Mouse (Mus musculus) heart, postnatal 4 days (tissue): ENCODE measurements around the gene Hcrtr2. TPM values are rescaled to one million over a fixed set of nuclear protein-coding genes. Genes with fewer than 3 reads are reported as not detected.
A peak's percentile ranks its signal among the peaks of the same experiment; 100 is the strongest.

Experiments used
- DNase-seq: peaks from one replicate; pipeline ENCODE4 v3.0.0; 2021
- total RNA-seq, 2 experiments: library from RNA; stranded (reverse); gene quantifications; 2 replicates each; pipeline ENCODE4 v1.2.3; 2021

Gene Hcrtr2
- total RNA-seq = not detected

DNA sequence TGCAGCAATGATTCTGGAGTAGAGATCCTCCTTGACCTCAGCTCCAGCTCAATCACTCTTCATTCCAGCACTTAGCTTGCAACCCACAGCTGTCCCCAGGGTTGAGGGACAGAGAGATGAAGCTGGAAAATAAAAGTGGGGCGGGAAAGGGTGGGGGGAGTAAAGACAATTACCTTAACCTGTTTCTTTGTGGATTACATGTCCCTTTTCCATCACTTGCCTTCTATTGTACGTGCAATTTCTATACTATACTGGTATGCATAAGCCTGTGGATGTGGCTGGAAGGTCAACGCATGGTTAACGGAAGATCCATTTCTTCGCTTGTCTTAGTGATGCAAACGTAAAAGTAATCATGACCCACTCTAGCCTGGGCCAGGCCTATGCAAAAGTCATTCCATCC, at the start of gene Hcrtr2:
Gene Hcrtr2 (minus strand): TSS at position 101 of the 400 bp plus-strand sequence.
- no peak for DNase-seq

DNA sequence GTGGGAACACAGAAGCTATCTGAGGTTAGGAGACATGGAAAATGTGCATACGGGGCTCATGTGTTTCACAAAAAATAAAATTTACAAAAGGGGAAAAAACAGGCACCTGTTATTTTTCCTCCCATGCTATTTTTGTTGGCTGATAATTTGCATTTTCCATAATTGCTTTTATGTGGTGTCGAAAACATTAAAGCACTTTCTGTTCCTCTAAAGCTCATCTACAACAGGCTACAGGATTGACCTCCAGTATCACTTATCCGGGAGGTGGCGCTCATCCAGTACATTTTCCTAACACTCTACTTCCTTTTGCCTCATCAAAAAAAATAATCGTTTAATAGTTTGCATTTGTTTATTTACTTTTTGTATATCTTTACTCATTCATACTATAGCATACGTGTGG, 41.2 kb upstream of the Hcrtr2 start:
- no peak for DNase-seq

DNA sequence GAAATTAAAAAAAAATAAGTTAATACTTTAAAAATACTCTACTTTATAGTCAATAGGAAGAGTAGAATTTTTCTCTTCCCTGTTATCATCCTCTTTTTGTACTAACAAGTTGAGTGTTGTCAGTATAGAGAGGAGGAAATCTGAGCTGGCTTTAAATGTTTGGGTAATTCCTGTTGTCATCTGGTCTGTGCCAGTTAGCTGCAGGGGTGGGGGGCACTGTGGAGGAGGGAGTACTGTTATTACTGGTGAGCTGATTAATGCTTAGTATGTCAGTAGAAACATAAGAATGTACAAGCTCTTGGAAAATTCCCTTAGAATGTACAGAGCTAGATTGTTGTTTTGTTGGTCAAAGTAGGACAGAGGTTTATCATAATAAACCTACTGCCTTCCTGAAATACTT, 36.7 kb upstream of the Hcrtr2 start:
- no peak for DNase-seq

DNA sequence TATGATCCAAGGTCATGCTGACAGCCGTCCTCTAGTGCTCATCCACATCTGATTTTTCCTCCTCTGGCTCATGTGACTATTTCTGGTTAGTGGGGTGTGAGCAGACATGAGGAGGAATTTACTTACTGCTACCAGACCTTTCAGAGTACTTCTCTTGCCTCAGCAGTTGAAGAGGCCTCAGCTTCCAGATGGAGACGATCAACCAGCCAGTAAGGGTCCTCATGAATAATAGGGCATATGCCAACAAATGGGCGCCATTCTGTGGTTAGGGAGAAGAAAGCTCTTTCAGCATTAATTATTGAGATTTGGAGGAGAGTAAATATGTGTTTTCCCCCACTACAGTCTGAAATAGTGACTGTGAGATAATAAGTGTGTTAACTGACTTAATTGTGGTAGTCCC, 28.7 kb upstream of the Hcrtr2 start:
- no peak for DNase-seq

DNA sequence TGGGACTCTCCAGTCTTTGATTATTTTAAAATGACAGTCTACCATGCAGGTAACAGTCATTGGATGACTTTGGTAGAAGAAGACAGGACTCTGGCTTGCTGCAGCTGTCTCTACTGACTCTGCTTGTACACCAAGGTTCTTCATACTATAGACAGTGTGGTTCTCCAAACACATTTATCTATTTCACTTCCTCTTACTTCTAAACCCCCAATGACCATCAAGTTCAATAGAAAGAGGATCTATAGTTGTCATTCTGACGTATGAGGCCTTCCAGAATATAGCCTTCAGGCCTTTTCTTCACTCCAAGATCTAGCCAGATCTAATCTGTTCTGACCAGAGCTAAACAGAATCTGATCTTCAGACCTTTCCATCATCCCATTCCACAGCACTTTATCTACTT, 23.6 kb upstream of the Hcrtr2 start:
- DNase-seq = no peak

DNA sequence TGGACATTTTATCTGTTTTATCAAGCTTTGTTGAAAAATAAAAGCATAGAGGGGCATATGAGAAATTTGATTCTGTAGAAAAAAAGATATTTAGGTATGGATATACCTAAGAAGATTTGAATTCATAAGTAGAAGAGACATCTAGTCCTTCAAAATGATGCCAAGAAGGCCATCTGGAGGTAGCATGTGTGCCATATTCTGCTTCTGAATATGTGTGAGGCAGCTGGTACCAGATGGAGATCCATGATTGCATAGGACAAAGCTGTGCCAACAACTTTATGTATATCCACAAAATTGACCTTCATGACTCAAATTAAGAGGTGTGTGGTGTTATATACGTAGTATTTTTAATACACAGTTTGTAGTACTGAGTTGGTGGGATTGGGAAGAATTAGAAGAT, 7.4 kb upstream of the Hcrtr2 start:
- no peak for DNase-seq

DNA sequence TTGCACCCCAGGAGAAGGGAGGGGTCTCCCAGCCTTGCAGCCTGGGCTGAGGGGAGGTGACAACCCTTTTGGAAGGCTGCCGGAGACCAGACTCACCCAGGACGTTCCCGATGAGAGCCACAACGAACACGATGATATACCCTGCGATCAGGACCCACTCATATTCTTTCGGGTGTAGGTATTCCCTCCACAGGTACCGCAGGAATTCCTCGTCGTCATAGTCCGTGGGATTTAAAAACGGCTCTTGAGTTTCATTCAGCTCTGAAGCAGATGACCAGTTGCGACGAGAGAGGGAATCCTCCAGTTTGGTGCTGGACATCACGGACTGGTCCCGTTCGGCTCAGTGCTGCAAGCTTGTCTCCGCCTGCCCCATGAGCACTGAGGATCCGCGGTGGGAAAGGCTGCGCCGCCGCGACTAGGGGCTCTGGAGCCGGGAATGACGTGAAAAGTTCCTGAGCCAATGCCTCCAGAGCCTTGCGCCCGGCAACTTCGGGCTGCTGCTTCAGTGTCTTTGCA, 412 bp downstream of the Hcrtr2 start:
- peak; percentile 15 for DNase-seq

DNA sequence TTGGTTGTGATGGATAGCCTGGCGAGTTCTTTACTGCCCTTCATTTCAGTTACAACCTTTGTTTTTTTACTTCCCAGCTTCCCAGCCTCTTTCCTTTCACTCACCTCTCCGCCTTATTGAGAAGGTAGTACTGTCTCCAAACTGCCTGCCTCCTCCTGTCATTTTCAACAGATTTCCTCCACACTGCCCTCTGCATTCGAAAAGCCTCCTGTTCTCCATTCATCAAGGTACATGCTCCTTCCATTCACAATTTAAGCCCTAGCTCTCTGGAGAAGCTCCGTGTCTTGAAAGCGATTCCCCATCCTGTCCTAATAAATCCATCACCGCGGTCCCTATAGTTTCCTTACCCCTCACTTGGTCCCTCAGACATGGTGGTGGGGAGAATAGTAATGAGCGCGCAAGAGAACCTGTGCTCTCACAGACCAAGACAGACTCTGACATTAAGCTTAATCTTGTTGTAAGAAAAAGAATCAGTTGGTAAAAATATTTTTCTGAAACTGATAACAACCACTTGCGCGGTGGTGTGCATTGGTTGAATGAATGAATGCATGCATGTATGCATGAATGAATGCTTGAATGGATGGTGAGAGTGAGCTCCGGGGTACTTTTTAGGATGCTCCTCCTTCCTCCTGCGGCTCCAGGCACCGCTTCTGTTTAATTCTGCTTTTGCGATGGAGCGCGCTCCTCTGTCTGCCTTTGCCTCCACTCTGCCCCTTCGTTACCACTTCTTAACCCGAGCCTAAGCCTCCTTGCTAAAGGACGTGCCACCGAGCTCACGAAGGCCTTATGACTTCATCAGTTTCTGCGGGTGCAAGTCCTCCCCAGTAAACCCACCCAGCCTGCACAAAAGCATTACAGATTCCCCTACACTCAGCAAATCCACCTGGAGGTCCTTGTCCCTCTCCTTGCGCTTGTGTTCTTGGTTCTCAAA, 1.3 kb downstream of the Hcrtr2 start:
- DNase-seq = no peak

DNA sequence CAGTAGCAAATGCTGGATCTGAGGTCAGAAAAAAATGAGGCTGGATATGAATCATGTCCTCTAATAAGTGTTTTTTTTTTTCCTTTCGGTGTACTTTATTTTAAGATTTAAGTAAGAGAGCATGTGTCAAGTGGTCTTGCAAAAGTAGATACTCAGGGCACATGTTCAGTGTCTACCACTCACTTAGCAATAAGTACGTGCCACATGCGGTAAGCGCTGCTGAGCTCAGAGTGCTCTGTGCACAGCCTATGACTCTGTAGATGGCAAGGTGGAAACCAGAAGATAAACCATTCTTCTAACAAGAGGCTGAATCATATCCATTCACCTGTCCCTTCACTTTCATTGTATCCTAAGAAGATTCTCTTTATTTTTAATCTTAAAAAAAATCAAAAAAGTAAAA, 2.1 kb downstream of the Hcrtr2 start:
- no peak for DNase-seq

DNA sequence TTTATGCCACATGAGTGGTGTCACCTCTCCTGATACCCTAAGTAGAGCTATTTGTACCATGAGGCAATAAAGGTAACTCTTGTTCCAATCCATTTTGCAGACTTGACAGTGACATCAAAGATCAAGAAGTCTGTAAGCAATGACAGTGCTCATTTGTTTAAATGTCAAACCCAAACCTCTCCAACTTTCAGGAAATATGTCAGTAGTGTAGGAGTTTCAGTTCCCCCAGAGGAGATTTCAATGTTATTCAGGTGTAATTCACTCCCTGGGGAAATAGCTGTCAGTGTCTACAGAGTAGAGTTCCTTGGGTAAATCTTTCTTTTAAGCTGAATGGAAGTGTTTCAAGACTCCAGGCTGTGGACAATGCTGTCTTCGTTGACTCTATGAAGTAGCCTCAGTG, 2.9 kb downstream of the Hcrtr2 start:
- no peak for DNase-seq

DNA sequence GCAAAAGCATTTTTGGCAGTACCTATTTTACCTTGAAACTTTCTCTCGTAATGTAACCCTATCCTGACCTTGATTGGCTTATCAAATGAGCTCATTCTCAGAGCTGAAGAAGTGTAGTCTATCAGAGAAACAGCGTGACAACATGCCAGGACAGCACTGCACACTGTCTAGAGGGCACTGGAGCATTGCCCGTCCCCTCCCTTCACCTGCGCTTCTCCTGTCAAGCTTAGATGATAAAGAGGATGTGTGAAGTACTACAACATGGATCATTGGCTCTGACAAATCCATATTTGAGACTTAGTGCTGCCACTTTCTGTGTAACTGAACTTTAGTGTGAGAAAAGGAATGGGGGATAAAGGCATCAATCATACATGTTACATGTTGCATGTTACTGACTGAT, 5.4 kb downstream of the Hcrtr2 start:
- DNase-seq = no peak

DNA sequence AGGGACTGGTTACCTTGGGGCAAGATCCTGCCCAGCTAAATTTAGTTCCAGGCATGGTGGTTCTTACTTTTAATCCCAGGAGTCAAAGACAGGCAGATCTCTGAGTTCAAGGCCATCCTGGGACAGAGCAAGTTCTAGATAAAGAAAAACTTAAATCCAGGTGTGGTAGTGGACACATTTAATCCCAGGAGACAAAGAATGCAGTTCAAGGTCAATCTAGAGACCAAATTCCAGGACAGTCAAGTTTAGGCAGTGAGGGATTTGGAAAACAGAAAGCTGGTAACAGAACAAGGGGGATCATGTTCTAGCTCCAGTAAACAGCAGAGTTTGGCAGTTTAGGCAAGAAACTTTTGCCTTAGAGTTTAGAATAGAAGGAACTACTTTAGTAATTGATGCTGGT, 8.6 kb downstream of the Hcrtr2 start:
- no peak for DNase-seq

DNA sequence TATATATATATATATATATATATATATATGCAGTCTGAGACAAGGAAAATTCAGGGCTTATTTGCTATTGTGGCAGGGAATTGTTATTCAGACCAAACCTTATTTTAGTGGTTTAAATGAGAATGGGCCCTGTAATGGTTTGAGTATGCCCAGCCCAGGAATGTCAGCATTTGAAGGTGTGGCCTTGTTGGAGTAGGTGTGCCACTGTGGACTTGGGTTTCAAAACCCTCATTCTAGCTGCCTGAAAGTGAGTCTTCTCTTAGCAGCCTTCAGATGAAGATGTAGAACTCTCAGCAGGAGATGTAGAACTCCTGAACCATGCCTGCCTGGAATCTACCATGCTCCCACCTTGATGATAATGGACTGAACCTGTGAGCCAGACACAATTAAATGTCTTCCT, 9.7 kb downstream of the Hcrtr2 start:
- no peak for DNase-seq

DNA sequence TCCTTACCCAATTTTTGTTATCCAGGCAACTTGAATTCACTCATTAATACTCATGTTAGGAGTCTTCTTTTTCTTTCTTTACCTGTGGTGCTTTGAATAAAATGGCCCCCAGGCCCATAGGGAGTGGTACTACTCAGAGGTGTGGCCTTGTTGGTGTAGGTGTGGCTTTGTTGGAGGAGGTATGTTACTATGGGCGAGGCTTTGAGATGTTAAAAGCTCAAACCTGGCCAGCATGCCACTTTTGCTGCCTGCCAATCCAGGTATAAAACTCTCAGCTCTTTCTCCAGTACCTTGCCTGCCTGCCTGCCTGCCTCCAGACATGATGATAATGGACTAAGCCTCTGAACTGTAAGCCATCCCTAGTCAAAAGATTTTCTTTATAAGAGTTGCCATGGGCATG, 11.4 kb downstream of the Hcrtr2 start:
- no peak for DNase-seq

DNA sequence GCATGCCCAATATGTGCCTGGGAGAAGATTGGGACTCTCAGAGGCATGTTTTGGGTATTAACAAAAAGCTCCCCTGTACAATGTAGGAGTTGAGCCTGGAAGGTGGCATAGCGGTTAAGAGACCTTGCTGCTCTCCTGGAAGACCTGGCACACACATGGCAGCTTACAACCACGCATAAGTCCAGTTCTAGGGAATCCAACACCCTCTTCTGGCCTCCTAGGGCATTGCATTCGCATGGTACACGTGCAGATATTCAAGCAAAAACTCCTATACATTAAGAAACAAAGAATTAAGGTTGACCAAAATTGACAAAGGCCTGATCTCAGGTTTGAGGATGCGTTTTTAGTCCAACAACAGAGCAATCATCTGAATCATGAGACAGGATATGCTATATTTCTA, 32.3 kb downstream of the Hcrtr2 start:
- DNase-seq = no peak

DNA sequence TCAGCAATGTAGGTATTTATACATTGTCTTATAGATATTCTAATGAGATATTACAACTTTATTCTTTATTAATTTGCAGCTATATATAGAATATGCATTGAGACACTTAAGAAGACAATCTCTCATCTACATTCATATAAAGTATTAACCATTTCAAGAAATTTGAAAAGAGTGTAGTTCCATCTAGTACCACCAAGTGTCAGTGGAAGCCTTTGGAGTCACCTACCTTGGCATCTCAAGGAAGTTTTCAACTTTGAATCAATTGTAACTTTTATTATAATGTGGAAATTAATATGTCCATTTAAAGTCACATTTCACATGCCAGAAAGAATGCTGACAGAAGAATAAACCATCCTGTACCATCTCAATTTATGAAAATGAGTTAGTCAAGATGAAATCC, 52.8 kb downstream of the Hcrtr2 start:
- DNase-seq = no peak

DNA sequence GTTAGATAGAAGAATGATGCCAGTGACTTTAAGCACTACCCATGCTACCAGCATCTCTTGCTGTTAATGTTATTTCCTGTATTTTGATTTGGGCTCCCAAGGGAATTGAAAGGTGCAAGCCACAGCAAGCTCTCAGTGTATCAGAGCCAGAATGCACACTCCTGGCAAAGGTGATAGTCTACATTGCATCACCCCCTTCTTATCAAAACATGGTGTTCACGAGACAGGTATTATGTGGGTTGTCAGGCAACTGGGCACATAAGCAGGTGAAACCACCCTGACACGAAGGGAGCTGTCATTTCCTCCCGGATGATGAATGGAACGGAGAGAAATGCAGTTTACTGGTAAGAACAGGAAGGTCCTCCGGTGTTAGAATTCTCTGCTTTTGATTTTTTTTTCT, 65.9 kb downstream of the Hcrtr2 start:
- no peak for DNase-seq

DNA sequence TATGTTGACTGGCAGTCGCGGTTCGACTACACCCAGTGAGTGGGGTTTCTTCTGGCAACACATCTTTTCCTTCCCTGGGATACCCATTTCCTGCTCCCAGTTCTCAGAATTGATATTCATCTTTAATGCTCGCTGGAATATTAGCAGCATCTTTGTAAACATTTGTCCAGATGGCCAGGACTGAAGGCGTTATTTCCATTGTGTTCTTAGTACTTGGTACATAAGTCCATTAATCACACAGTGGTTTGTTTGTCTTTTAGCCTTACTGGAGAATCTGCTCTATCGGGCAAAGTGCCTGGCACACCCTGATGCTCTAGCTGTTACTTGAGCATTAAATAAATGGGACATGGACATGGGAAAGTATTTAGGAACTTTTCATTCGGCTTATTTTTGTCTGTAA, 71.1 kb downstream of the Hcrtr2 start:
- no peak for DNase-seq

DNA sequence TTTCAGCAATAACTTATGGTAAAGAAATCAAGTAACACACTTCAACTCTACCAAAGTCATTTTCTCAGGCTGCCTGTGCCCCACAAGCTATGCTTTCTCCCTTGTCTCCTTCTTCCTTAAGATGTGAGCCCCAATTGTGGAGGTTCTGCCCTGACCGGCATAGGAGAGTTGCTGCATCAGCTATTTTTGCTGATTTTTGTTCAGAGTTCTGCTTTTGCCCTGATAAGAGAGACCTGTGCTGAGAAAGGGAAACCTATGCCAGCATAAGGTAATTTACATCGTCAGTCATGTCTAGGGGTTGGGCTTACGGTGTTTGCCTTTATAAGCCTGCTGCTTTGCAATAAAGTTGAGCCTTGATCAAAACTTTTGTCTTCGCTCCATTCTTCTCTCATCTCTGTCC, 71.5 kb downstream of the Hcrtr2 start:
- no peak for DNase-seq

DNA sequence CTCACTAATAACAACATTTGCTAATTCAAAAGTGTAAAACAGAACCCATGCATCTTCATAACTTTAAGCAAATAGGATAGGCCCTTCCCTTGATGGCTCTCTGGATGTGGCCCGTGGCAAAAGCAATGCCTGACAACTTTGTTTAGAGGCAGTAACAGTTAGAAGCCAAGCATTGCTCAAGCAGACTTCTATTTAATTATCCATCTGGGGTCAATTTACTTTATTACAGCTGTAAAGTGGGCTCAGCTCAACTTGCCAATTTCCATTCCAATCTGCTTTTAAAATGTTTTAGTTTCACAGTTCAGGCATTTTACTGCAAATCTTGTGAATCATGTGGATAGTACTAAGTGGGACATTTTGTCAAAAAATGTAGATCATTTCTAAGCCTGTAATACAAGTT, 81.3 kb downstream of the Hcrtr2 start:
- no peak for DNase-seq

DNA sequence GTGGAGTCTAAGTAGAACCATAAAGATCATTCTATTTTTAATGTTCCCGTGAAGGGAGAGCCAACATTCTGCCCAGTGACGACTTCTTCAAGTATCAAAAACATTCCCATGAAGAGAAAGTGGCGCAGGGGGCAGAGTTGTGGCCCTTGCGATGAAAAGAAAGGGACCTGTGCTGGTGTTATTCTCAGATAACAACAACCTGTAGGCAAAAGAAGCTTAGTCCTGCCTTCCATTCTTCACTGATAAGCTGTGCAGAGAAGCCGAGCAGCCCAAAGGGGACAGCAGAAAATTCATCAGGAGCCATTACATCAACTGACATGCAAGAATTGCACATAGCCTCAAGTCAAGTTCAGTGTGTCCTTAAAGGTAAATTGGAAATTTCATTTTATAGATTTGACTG, 85.7 kb downstream of the Hcrtr2 start:
- no peak for DNase-seq

DNA sequence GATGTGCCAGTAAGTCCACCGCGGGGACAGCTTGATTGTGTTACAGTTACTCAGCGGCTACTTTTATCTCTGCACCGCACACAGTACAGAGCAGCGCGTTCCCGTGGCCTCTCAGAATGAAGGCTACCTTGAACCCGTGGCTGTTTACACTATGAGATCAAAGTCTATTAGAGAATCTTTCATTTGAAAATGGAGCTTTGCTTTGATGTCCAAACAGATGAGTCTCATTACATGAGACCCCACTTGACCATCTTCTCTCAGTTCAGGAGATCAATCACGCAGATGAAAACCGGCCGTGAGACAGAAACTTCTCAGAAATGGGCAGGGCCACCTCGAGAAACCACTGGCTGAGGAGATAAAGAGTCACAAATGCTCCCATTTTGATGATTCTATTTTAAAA, 86.4 kb downstream of the Hcrtr2 start:
- no peak for DNase-seq

DNA sequence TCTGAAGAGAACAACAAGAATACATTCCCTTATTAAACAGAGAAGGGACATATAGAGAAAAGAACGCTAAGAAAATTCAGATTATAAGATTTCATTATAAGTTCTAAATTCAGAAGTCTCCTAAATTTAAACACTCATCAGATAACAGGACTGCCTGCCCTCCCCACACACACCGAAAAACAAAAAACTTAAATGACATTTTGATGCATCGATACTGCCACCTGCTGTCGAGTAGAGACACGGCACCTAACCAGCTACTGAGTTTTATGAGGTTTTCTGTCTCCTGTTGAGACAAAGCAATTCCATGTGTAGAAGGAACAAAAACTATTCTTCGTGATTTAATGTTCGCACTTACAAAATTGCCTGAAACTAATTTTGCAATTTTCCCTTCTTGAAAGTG, 87.0 kb downstream of the Hcrtr2 start:
- peak; percentile 69 for DNase-seq

DNA sequence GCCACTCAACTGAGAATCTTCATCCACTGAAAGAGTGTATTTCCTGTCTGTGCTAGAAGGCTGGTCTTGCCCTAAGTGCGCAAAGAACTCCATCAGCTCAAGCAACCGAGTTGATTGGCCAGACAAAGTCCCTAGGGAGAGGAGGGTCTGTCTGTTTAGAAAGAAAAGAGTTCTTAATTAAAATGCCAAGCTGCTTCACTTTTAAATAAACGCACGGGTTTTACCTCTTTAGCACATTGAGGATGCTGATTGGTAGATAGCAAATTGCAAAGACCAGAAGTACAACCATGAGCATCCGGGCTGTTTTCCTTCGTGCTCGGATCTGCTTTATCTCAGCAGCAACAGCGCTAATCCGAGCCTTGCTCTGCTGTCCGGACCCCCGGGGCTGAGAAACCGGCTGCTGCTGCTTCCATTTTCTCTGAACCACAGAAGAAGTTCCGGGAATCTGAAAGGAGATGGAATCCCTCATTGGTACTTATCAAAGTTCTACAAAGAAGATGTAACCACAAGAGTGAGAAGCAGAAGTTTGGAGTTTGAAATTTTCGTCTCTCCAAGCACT, 87.6 kb downstream of the Hcrtr2 start:
- peak; percentile 15 for DNase-seq
